Mouse (Mus musculus): ENCODE data around the gene Elmo3.

DNA sequence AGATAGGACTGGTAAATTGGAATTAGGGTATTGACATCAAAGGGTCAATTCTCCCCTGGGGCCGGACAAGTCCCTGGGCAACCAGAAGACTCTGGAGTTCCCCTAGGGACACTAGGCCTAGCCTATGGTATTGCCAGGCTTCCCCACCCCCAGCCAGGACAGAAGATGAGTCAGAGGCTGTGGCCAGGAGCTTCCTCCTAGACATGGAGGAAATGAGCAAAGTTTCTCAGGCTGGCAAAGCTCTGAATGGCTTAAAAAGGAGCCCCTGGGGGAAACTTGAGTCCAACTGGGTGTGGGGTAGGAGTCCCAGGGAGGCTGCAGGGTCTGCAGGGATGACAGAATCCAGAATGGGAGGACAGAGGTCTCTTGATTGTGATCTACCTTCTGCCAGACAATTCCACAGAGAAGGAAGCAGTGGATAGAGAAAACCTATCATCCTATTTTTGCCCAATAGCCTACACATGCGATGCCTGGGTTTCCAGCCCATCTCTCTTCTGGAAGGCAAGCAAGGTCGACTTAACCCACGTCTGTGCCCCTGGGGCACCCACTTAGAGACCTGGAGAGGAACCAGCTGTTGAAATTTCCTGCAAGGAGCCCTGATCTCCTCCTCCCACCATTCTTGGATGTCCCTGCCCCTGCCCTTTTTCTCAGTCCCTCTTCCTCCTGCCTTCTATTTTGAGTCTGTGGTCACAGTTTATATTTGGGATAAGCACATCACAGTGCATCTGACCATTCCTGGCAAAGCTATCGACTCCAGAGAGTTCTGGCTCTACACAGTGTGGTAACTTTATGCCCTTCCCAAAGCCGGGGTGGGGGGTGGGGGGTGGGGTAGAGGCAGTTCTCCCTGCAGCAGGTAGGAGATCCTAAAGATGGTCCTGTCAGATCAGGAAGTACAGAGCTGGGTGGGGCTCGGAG, 39.9 kb downstream of the Elmo3 start:
- no peak for TF ChIP-seq CTCF (IDR thresholded peaks at IDR 0.05)
- TF ChIP-seq EP300 (IDR thresholded peaks at IDR 0.05): peak; percentile 24; the same call in 1 of the 2 replicates
